Mouse (Mus musculus): Measurements from ENCODE around the gene Psip1. TPM values are rescaled to one million over a fixed set of nuclear protein-coding genes. Genes with fewer than 3 reads are reported as not detected.

Psip1 gene
- total RNA-seq, 1 experiment, result 90.5 TPM

DNA sequence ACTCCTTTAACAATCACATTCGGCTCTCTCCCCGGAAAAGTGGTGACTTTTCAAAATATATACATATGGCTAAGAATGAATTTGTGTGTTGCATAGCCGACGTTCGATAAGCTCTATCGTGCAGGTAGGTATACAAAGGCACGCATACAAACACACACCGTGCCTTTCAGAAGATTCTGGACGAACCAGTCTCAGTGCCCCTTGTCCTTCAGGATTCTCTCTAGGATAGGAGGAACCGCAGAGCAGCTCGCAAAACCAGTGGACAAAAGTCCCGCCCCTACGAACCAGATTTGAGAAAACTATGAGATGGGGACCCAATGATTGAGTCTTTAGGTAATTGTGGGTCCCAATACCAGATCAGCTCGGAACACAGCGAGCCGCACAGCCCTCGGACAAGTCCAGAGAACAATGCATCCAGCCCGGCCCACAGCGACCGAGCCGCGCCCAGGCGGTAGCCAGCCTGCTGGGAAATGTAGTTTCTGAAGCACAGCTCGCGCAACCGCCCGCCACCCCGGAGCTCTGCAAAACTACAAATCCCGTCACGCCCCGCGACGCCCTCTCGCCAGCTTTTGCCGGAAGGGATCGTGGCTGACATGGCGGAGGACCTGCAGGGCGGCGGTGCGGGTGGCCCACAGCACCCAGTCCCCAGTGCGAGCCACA lies 69.0 kb downstream of the Psip1 start, which contains the start of gene Snapc3:
TSS of gene Snapc3 (plus strand) at position 565 of the 660 bp plus-strand sequence.
- peak within 1 kb of the TSS; percentile 94 to 96 for H3K4me3 ChIP-seq (ENCODE audit: insufficient read depth in 1 of 2, low read depth in 1 of 2, low read length in 2 of 2, poor library complexity in 1 of 2, severe bottlenecking in 1 of 2)
- in situ Hi-C loops (cut with MboI; ENCODE audit: low sequenced_read_pairs in 2 of 2, unreplicated experiment in 2 of 2), result no loop called here
- H3K27ac ChIP-seq (ENCODE audit: insufficient read depth, low read depth, low read length, poor library complexity, severe bottlenecking), result peak within 1 kb of the TSS; percentile 34; the same call in 1 of the 2 replicates
- peak; percentile 98 for TF ChIP-seq HCFC1 (IDR thresholded peaks at IDR 0.05; ENCODE audit: borderline replicate concordance, insufficient read depth, low read length)
- TF ChIP-seq CHD2 (IDR thresholded peaks at IDR 0.05; ENCODE audit: low read depth, low read length), result no peak
- DNase-seq (ENCODE audit: low read depth, low spot score), result peak; percentile 91
- peak within 1 kb of the TSS; percentile 87 for H3K9ac ChIP-seq (ENCODE audit: insufficient read depth, low read depth, low read length, poor library complexity, severe bottlenecking)
- H3K4me1 ChIP-seq (ENCODE audit: control insufficient read depth in 2 of 2, insufficient read depth in 2 of 2, low read length in 2 of 2, poor library complexity in 1 of 2), result peaks cover 1 to 2% of the 10 kb centered on the region in 2 experiments; a peak in 1 of 4 replicates
- no peaks in the 10 kb centered on the region for H3K9me3 ChIP-seq (ENCODE audit: control insufficient read depth, insufficient read depth, low read depth, low read length)
- H3K36me3 ChIP-seq (ENCODE audit: control insufficient read depth, insufficient read depth, low read length, poor library complexity, severe bottlenecking), result no peaks in the 10 kb centered on the region

DNA sequence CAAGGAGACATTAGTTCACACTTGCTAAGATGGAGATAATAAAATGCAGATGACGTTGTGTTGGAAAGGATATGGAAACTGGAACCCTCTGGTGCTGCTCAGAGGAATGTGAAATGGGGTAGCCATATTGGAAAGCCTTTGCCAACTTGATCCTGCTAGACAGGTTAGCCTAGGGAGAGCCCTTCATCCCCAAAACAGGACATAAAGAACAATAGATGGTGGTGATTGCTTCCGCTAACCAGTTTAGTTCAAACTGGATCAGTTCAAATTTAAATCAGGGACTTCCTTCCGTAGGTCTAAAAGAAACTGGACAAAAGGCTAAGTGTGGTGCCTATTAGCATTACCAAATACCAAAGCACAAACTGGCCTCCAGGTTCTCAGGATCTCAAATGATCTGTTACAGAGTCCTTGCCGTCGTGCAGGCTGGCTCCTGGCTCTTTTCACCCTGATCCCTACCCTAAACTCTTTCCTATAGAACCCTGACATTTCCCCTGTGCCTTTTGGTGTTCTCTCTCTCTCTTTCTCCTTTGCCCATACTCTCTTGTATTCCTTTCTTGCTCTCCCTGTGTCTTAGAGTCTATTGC lies 71.9 kb downstream of the Psip1 start:
- TF ChIP-seq ZNF384 (IDR thresholded peaks at IDR 0.05; ENCODE audit: low read depth, low read length) (no peak), HCFC1 (IDR thresholded peaks at IDR 0.05; ENCODE audit: borderline replicate concordance, insufficient read depth, low read length) (no peak), CHD2 (IDR thresholded peaks at IDR 0.05; ENCODE audit: low read depth, low read length) (no peak), MAFK (IDR thresholded peaks at IDR 0.05; ENCODE audit: insufficient read depth, low read depth, low read length) (no peak), ZC3H11A (IDR thresholded peaks at IDR 0.05; ENCODE audit: borderline replicate concordance, low read depth, low read length) (no peak)
- DNase-seq (ENCODE audit: low read depth, low spot score), result peak; percentile 35
- H3K9ac ChIP-seq (ENCODE audit: insufficient read depth, low read depth, low read length, poor library complexity, severe bottlenecking), result no peak overlapping the region
- 0 out of 4 replicates have a peak, but pooled peaks cover 0 to 1% of the 10 kb centered on the region in 2 experiments for H3K4me1 ChIP-seq (ENCODE audit: control insufficient read depth in 2 of 2, insufficient read depth in 2 of 2, low read length in 2 of 2, poor library complexity in 1 of 2)
- no peaks in the 10 kb centered on the region for H3K36me3 ChIP-seq (ENCODE audit: control insufficient read depth, insufficient read depth, low read length, poor library complexity, severe bottlenecking)
- in situ Hi-C loops (cut with MboI; ENCODE audit: low sequenced_read_pairs in 2 of 2, unreplicated experiment in 2 of 2), result no loop called here
- H3K27ac ChIP-seq (ENCODE audit: insufficient read depth, low read depth, low read length, poor library complexity, severe bottlenecking), result peak overlapping the region; percentile 76; the same call in 1 of the 2 replicates
- no peaks in the 10 kb centered on the region for H3K9me3 ChIP-seq (ENCODE audit: control insufficient read depth, insufficient read depth, low read depth, low read length)
- no peak overlapping the region for H3K4me3 ChIP-seq (ENCODE audit: insufficient read depth in 1 of 2, low read depth in 1 of 2, low read length in 2 of 2, poor library complexity in 1 of 2, severe bottlenecking in 1 of 2)

DNA sequence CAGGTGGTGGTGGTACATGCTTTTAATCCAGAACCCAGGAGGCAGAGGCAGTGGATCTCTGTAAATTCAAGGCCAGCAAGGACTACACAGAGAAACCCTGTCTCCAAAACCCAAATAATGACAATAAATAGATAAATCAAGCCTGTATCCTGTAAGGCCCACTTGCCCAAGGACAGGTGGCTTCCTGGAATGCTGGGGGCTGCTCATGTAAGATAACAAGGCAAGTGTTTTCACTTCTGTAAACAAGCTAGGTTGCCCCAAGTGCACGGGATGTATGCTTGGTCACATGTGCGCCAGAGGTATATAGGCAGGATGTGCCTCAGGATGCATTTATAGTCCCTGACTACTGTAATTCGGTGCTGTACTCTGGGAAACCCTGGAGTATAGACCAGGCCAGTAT lies 74.2 kb downstream of the Psip1 start:
- Histone ChIP-seq H3K9ac (ENCODE audit: insufficient read depth, low read depth, low read length, poor library complexity, severe bottlenecking) (no peak overlapping the region), H3K4me1 (ENCODE audit: control insufficient read depth in 2 of 2, insufficient read depth in 2 of 2, low read length in 2 of 2, poor library complexity in 1 of 2) (0 out of 4 replicates have a peak, but pooled peaks cover 0 to 1% of the 10 kb centered on the region in 2 experiments), H3K27ac (ENCODE audit: insufficient read depth, low read depth, low read length, poor library complexity, severe bottlenecking) (no peak overlapping the region), H3K36me3 (ENCODE audit: control insufficient read depth, insufficient read depth, low read length, poor library complexity, severe bottlenecking) (no peaks in the 10 kb centered on the region), H3K9me3 (ENCODE audit: control insufficient read depth, insufficient read depth, low read depth, low read length) (no peaks in the 10 kb centered on the region), H3K4me3 (ENCODE audit: insufficient read depth in 1 of 2, low read depth in 1 of 2, low read length in 2 of 2, poor library complexity in 1 of 2, severe bottlenecking in 1 of 2) (no peak overlapping the region)
- in situ Hi-C loops (cut with MboI; ENCODE audit: low sequenced_read_pairs in 2 of 2, unreplicated experiment in 2 of 2), result no loop called here
- no peak for TF ChIP-seq HCFC1 (IDR thresholded peaks at IDR 0.05; ENCODE audit: borderline replicate concordance, insufficient read depth, low read length)
- no peak for TF ChIP-seq MAFK (IDR thresholded peaks at IDR 0.05; ENCODE audit: insufficient read depth, low read depth, low read length)
- TF ChIP-seq ZC3H11A (IDR thresholded peaks at IDR 0.05; ENCODE audit: borderline replicate concordance, low read depth, low read length), result no peak
- no peak for TF ChIP-seq ZNF384 (IDR thresholded peaks at IDR 0.05; ENCODE audit: low read depth, low read length)
- no peak for TF ChIP-seq CHD2 (IDR thresholded peaks at IDR 0.05; ENCODE audit: low read depth, low read length)
- no peak for DNase-seq (ENCODE audit: low read depth, low spot score)

DNA sequence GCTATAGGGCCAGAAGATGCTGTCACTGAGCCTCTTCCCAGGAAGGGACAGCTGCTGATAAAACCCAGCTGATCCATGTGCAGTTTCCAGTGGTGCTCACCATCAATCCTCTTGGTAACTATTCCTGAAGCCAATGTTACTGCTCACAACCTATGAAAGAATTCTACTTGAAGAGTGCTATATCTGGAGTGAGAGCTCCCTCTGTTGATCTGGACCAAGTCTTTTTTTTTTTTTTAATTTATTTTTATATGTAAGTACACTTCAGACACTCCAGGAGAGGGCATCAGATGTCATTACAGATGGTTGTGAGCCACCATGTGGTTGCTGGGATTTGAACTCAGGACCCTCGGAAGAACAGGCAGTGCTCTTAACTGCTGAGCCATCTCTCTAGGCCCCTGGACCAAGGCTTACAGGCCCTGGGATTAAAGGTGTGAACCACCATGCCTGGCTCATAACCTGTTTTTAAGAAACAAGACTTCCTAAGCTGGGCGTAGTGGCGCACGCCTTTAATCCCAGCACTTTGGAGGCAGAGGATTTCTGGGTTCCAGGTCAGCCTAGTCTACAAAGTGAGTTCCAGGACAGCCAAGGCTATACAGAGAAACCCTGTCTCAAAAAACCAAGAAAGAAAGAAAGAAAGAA lies 76.3 kb downstream of the Psip1 start:
- TF ChIP-seq HCFC1 (IDR thresholded peaks at IDR 0.05; ENCODE audit: borderline replicate concordance, insufficient read depth, low read length), result no peak
- Histone ChIP-seq H3K9ac (ENCODE audit: insufficient read depth, low read depth, low read length, poor library complexity, severe bottlenecking) (no peak overlapping the region), H3K4me3 (ENCODE audit: insufficient read depth in 1 of 2, low read depth in 1 of 2, low read length in 2 of 2, poor library complexity in 1 of 2, severe bottlenecking in 1 of 2) (no peak overlapping the region), H3K27ac (ENCODE audit: insufficient read depth, low read depth, low read length, poor library complexity, severe bottlenecking) (no peak overlapping the region), H3K4me1 (ENCODE audit: control insufficient read depth in 2 of 2, insufficient read depth in 2 of 2, low read length in 2 of 2, poor library complexity in 1 of 2) (0 out of 4 replicates have a peak, but pooled peaks cover 0 to 1% of the 10 kb centered on the region in 2 experiments), H3K36me3 (ENCODE audit: control insufficient read depth, insufficient read depth, low read length, poor library complexity, severe bottlenecking) (no peaks in the 10 kb centered on the region), H3K9me3 (ENCODE audit: control insufficient read depth, insufficient read depth, low read depth, low read length) (no peaks in the 10 kb centered on the region)
- DNase-seq (ENCODE audit: low read depth, low spot score), result no peak
- in situ Hi-C loops (cut with MboI; ENCODE audit: low sequenced_read_pairs in 2 of 2, unreplicated experiment in 2 of 2), result no loop called here
